Mouse (Mus musculus) lung, postnatal 25 days (tissue): ENCODE results near the gene Slamf6.
A peak's percentile ranks its signal among the peaks of the same experiment; 100 is the strongest.
"Not testable (repeated sequence)": the region's sequence is repeated elsewhere in the genome, so short reads cannot be mapped to it uniquely, and the experiment has no call there.

Experiments
- DNase-seq: peaks from one replicate; pipeline ENCODE4 v3.0.0; 2022; ENCODE audit warnings: low spot score

The Slamf6 gene

GRCm38 (mm10) chr1:171917305-171918039, at the start of gene Slamf6:
Gene Slamf6, plus strand, starts transcription at chr1:171917515.
- peak; percentile 26 for DNase-seq

- no peak for DNase-seq
Observed at GRCm38 (mm10) chr1:171886989-171887388, 30.3 kb upstream of the Slamf6 start.

- DNase-seq = not testable (repeated sequence)
Observed at GRCm38 (mm10) chr1:171895364-171895763, 22.0 kb upstream of the Slamf6 start, which contains the start of gene Gm10521. Gene Gm10521, plus strand, starts transcription at chr1:171895664.

- DNase-seq = no peak
Observed at GRCm38 (mm10) chr1:171904011-171904410, 13.3 kb upstream of the Slamf6 start.

- DNase-seq = peak; percentile 23
Observed at GRCm38 (mm10) chr1:171915638-171916458, 1.5 kb upstream of the Slamf6 start.

GRCm38 (mm10) chr1:171918136-171918920, 1.0 kb downstream of the Slamf6 start:
- DNase-seq = no peak

- no peak for DNase-seq
Observed at GRCm38 (mm10) chr1:171919193-171919592, 1.9 kb downstream of the Slamf6 start.

- DNase-seq = no peak
Observed at GRCm38 (mm10) chr1:171919901-171920510, 2.7 kb downstream of the Slamf6 start.

- peak; percentile 37 for DNase-seq
Observed at GRCm38 (mm10) chr1:171920989-171921621, 3.8 kb downstream of the Slamf6 start.

- no peak for DNase-seq
Observed at GRCm38 (mm10) chr1:171921641-171922040, 4.3 kb downstream of the Slamf6 start.

GRCm38 (mm10) chr1:171922844-171923243, 5.5 kb downstream of the Slamf6 start:
- DNase-seq = no peak

GRCm38 (mm10) chr1:171924900-171925299, 7.6 kb downstream of the Slamf6 start:
- no peak for DNase-seq

GRCm38 (mm10) chr1:171933851-171934250, 16.5 kb downstream of the Slamf6 start:
- no peak for DNase-seq

- no peak for DNase-seq
Observed at GRCm38 (mm10) chr1:171938952-171939948, 21.9 kb downstream of the Slamf6 start.

- DNase-seq = no peak
Observed at GRCm38 (mm10) chr1:171940626-171941025, 23.3 kb downstream of the Slamf6 start.

GRCm38 (mm10) chr1:171946447-171946995, 29.2 kb downstream of the Slamf6 start:
- DNase-seq = no peak

- no peak for DNase-seq
Observed at GRCm38 (mm10) chr1:171948161-171948945, 31.0 kb downstream of the Slamf6 start.

GRCm38 (mm10) chr1:171948946-171949508, 31.7 kb downstream of the Slamf6 start:
- DNase-seq = no peak

GRCm38 (mm10) chr1:171955071-171955470, 37.8 kb downstream of the Slamf6 start:
- DNase-seq = peak; percentile 23
